11 mouse cellular contexts compared by ENCODE assay signal in the genomic region with DNA sequence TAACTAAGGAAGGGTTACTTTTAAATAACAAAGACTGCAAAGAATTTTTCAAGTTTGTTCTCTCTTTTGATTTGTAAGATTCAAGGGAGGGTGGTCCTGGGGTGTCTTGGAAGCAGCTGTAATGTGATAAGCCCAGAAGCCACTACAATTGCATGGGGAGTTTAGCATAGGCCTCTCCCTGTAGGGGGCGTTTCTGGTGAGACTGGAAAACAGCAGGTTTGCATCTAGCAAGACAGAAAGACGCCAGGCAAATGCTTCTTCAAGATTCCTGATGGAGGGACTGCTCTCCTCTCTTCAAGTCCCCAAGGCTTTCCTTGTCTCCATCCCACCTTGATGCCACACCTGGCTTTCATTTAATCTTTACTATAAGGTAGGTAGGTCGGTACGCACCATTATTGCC.
A peak's percentile ranks its signal among the peaks of the same experiment; 100 is the strongest.
DNase-seq lines count a peak whose midpoint lies in the region; ATAC-seq and TF ChIP-seq lines count a peak whose summit lies in the region.
"Had no signal": no experiment of that assay in that cellular context is flagged by ENCODE, and none has a peak within 500 bp of the region (broad histone marks: within the 10 kb centered on the region; RNA-seq: fewer than 3 reads in every experiment).

No protein-coding gene starts in this region.

- no peaks in the 10 kb centered on the region for H3K9me3 ChIP-seq in lung, postnatal 0 days (ENCODE audit: low read length)
- no peaks in the 10 kb centered on the region for H3K9me3 ChIP-seq in hindbrain, embryonic 13.5 days
- no peaks in the 10 kb centered on the region for H3K9me3 ChIP-seq in neural tube, embryonic 15.5 days (replicated peaks)
- H3K9me3 ChIP-seq: heart, embryonic 10.5 days; limb, embryonic 10.5 days had no signal

- no peak overlapping the region for H3K9ac ChIP-seq in lung, postnatal 0 days (replicated peaks; ENCODE audit: low read depth)
- peak overlapping the region; percentile 47; the same call in 1 of the 2 replicates for H3K9ac ChIP-seq in hindbrain, embryonic 13.5 days
- H3K9ac ChIP-seq in neural tube, embryonic 15.5 days (replicated peaks) = no peak overlapping the region

- H3K4me1 ChIP-seq in lung, postnatal 0 days (ENCODE audit: insufficient read depth, low read depth, low read length) = no peaks in the 10 kb centered on the region
- H3K4me1 ChIP-seq in lung, adult 2 months (ENCODE audit: control insufficient read depth, insufficient read depth, low read length) = no peaks in the 10 kb centered on the region
- peaks cover 29% of the 10 kb centered on the region for H3K4me1 ChIP-seq in hindbrain, embryonic 13.5 days (replicated peaks)
- H3K4me1 ChIP-seq in neural tube, embryonic 15.5 days = peaks cover 29% of the 10 kb centered on the region

- no peak overlapping the region for H3K4me3 ChIP-seq in lung, postnatal 0 days (ENCODE audit: low read depth, low read length)
- no peak overlapping the region for H3K4me3 ChIP-seq in lung, adult 2 months (replicated peaks; ENCODE audit: extremely low read depth, low read depth, low read length)
- no peak overlapping the region for H3K4me3 ChIP-seq in hindbrain, embryonic 13.5 days
- H3K4me3 ChIP-seq in neural tube, embryonic 15.5 days (replicated peaks) = no peak overlapping the region
- H3K4me3 ChIP-seq: heart, embryonic 10.5 days; limb, embryonic 10.5 days had no signal

- no peak for ATAC-seq in lung, postnatal 0 days
- no peak for ATAC-seq in hindbrain, embryonic 13.5 days (ENCODE audit: low FRiP score)
- ATAC-seq in neural tube, embryonic 15.5 days (ENCODE audit: low FRiP score) = no peak

- no peak overlapping the region for H3K27ac ChIP-seq in lung, postnatal 0 days (ENCODE audit: low read length)
- peak overlapping the region; percentile 93 for H3K27ac ChIP-seq in hindbrain, embryonic 13.5 days
- peak overlapping the region; percentile 85 for H3K27ac ChIP-seq in neural tube, embryonic 15.5 days (replicated peaks)
- H3K27ac ChIP-seq: heart, embryonic 10.5 days; limb, embryonic 10.5 days had no signal

- TF ChIP-seq CTCF in lung, postnatal 0 days (IDR thresholded peaks at IDR 0.05) = peak; percentile 33; the same call in 1 of the 2 replicates
- no peak for TF ChIP-seq CTCF in lung, adult 2 months (IDR thresholded peaks at IDR 0.05; ENCODE audit: insufficient read depth, low read length)

- no peak for TF ChIP-seq POLR2A in lung, adult 2 months (IDR thresholded peaks at IDR 0.05; ENCODE audit: borderline replicate concordance, extremely low read depth, low read depth, low read length)

- WGBS in lung, postnatal 0 days = 40% methylated on average over 4 of the region's 4 CpGs
- WGBS in lung, adult 2 months = 47% methylated on average over 4 of the region's 4 CpGs
- 27% methylated on average over 4 of the region's 4 CpGs for WGBS in hindbrain, embryonic 13.5 days
- WGBS in neural tube, embryonic 15.5 days = 31% methylated on average over 4 of the region's 4 CpGs

- no peaks in the 10 kb centered on the region for H3K36me3 ChIP-seq in lung, postnatal 0 days (ENCODE audit: insufficient read depth, low read length)
- no peaks in the 10 kb centered on the region for H3K36me3 ChIP-seq in hindbrain, embryonic 13.5 days
- no peaks in the 10 kb centered on the region for H3K36me3 ChIP-seq in neural tube, embryonic 15.5 days
- H3K36me3 ChIP-seq: heart, embryonic 10.5 days; limb, embryonic 10.5 days had no signal

- H3K4me2 ChIP-seq in lung, postnatal 0 days (replicated peaks; ENCODE audit: low read depth, low read length) = no peak overlapping the region
- peak overlapping the region; percentile 49 for H3K4me2 ChIP-seq in hindbrain, embryonic 13.5 days
- no peak overlapping the region; the same call in 1 of the 2 replicates for H3K4me2 ChIP-seq in neural tube, embryonic 15.5 days

- no peak for TF ChIP-seq EP300 in lung, postnatal 0 days (IDR thresholded peaks at IDR 0.05)

- no peaks in the 10 kb centered on the region for H3K27me3 ChIP-seq in lung, postnatal 0 days (replicated peaks; ENCODE audit: insufficient read depth, low read length)
- no peaks in the 10 kb centered on the region for H3K27me3 ChIP-seq in hindbrain, embryonic 13.5 days
- no peaks in the 10 kb centered on the region for H3K27me3 ChIP-seq in neural tube, embryonic 15.5 days (replicated peaks)

- peak; percentile 6 for DNase-seq in cerebellum, adult 11-12 months
- DNase-seq in cerebellum, adult 11 months = no peak
- no peak for DNase-seq in lung, postnatal 0 days (ENCODE audit: low spot score)
- DNase-seq in lung, adult 2 months = no peak
- DNase-seq in urinary bladder, adult 18-20 months (ENCODE audit: low spot score in 2 of 2) = no peak
- no peak for DNase-seq in adrenal gland, adult (ENCODE audit: inconsistent age in 2 of 2, low spot score in 1 of 2)
- DNase-seq: lung, postnatal 10 days had no signal
